Mouse (Mus musculus): ENCODE results near the gene Gm3893.
"Not testable (repeated sequence)": the region's sequence is repeated elsewhere in the genome, so short reads cannot be mapped to it uniquely, and the experiment has no call there.

The Gm3893 gene

DNA sequence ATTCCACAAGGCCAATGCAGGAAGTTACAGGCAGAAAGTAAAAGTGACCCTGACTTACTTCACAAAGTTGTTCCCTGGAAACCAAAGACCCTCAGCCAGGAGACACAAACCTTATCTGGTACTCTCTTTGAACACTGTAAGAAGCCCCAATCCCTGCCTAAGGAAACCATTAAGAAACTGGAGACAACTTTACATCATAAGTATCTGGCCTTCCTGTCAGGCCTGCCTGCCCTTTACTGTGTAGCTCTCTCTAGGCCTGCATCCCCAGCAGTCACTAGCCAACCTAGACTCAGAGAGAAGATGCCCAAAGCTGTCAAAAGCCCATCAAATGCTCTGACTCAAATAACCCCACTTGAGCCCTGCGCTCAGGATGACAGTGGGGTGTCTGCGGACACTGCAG lies at the start of gene Gm3893:
TSS of gene Gm3893 (plus strand) at position 301 of the 400 bp plus-strand sequence.
- DNase-seq: not testable (repeated sequence)

DNA sequence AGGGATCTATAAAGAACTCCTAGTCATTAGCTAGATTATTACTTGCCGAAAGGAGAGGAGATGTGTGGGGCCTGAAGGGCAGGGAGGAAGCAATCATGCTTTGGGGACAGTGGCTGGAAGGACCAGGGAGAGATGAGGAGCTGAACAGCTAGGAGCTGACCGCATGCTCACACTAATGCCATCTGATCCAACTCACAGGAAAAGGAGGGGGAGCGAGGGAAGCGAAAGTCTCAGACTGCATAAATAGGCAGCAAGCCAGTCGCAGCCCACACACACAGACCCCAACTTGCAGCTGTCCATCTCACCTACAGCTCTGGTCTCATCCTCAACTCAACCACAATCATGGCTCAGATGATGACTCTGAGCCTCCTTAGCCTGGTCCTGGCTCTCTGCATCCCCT lies 23.5 kb downstream of the Gm3893 start, which contains the start of gene Gm13304:
TSS of gene Gm13304 (plus strand) at position 301 of the 400 bp plus-strand sequence.
- not testable (repeated sequence) for DNase-seq

All from cerebellum, adult 11 months (tissue).